Comparison of ENCODE assay signal across 7 mouse cellular contexts in genomic region chr4:63494967-63495914, GRCm38 (mm10). TPM values are rescaled to one million over a fixed set of nuclear protein-coding genes. Genes with fewer than 3 reads are reported as not detected.
A peak's percentile ranks its signal among the peaks of the same experiment; 100 is the strongest.
DNase-seq lines count a peak whose midpoint lies in the region; ATAC-seq and TF ChIP-seq lines count a peak whose summit lies in the region.

No protein-coding gene starts in this region.

- H3K27ac ChIP-seq in CH12.LX (ENCODE audit: insufficient read depth, low read depth): no peak overlapping the region
- H3K27ac ChIP-seq in forebrain, embryonic 14.5 days (ENCODE audit: low read depth, low read length): no peak overlapping the region
- H3K27ac ChIP-seq in hindbrain, embryonic 12.5 days: no peak overlapping the region; the same call in 1 of the 2 replicates
- H3K27ac ChIP-seq in limb, embryonic 12.5 days: peak overlapping the region; percentile 82; the same call in 1 of the 2 replicates
- no peak overlapping the region for H3K27ac ChIP-seq in midbrain, embryonic 13.5 days
- H3K27ac ChIP-seq in stomach, embryonic 15.5 days: no peak overlapping the region

- H3K27me3 ChIP-seq in CH12.LX (replicated peaks): peaks cover 11% of the 10 kb centered on the region
- H3K27me3 ChIP-seq in forebrain, embryonic 14.5 days (replicated peaks; ENCODE audit: control insufficient read depth, insufficient read depth, low read length): peaks cover 10% of the 10 kb centered on the region; the same call in 1 of the 2 replicates
- H3K27me3 ChIP-seq in hindbrain, embryonic 12.5 days: peaks cover 21% of the 10 kb centered on the region
- H3K27me3 ChIP-seq in limb, embryonic 12.5 days: peaks cover 17% of the 10 kb centered on the region; the same call in 1 of the 2 replicates
- H3K27me3 ChIP-seq in midbrain, embryonic 13.5 days: 0 out of 2 replicates have a peak, but pooled peaks cover 2% of the 10 kb centered on the region
- H3K27me3 ChIP-seq in stomach, embryonic 15.5 days (replicated peaks): peaks cover 12% of the 10 kb centered on the region; the same call in 1 of the 2 replicates

- in situ Hi-C loops in CH12.LX (cut with MboI; ENCODE audit: low pct_ligation_motif_present, low pct_unique_long_range_greater_than_20kb, low sequenced_read_pairs): loop anchor here (5.0 kb wide), 1 partner anchor 68 kb away; no protein-coding TSS in a partner anchor

- under 1% methylated on average over 69 of the region's 107 CpGs for WGBS in forebrain, embryonic 14.5 days
- WGBS in hindbrain, embryonic 12.5 days: under 1% methylated on average over 98 of the region's 107 CpGs
- WGBS in limb, embryonic 12.5 days: under 1% methylated on average over 105 of the region's 107 CpGs
- WGBS in midbrain, embryonic 13.5 days: under 1% methylated on average over 94 of the region's 107 CpGs
- WGBS in stomach, embryonic 15.5 days: under 1% methylated on average over 79 of the region's 107 CpGs

- peak; percentile 47 for ATAC-seq in forebrain, embryonic 14.5 days
- peak; percentile 69 for ATAC-seq in hindbrain, embryonic 12.5 days (ENCODE audit: low FRiP score)
- peak; percentile 56 for ATAC-seq in limb, embryonic 12.5 days (ENCODE audit: insufficient number of reproducible peaks, insufficient read depth, low FRiP score, low TSS enrichment, low read depth)
- peak; percentile 55 for ATAC-seq in midbrain, embryonic 13.5 days
- peak; percentile 35 for ATAC-seq in stomach, embryonic 15.5 days (ENCODE audit: insufficient read depth, low FRiP score, low read depth)

- no peak for DNase-seq in CH12.LX (ENCODE audit: extremely low read depth)
- DNase-seq in adrenal gland, adult 18-20 months (ENCODE audit: low spot score in 2 of 2): peak; percentile 55 to 56
- peak; percentile 66 for DNase-seq in forebrain, embryonic 14.5 days (ENCODE audit: low spot score)

- H3K4me3 ChIP-seq in CH12.LX (replicated peaks in 1 of 3; ENCODE audit: low read depth in 2 of 3, low read length in 2 of 3, poor library complexity in 1 of 3): peak overlapping the region; percentile 42 to 74 (median 65)
- peak overlapping the region; percentile 66 for H3K4me3 ChIP-seq in forebrain, embryonic 14.5 days (ENCODE audit: low read depth, low read length)
- H3K4me3 ChIP-seq in hindbrain, embryonic 12.5 days: peak overlapping the region; percentile 72
- peak overlapping the region; percentile 76 for H3K4me3 ChIP-seq in limb, embryonic 12.5 days (replicated peaks)
- peak overlapping the region; percentile 58 for H3K4me3 ChIP-seq in midbrain, embryonic 13.5 days (replicated peaks)
- peak overlapping the region; percentile 62 for H3K4me3 ChIP-seq in stomach, embryonic 15.5 days (replicated peaks)

- no peak for TF ChIP-seq EP300 in CH12.LX (IDR thresholded peaks at IDR 0.05; ENCODE audit: low read length)

- peaks cover 8 to 61% of the 10 kb centered on the region in 2 experiments for H3K4me1 ChIP-seq in CH12.LX (ENCODE audit: control insufficient read depth in 1 of 2, insufficient read depth in 2 of 2)
- H3K4me1 ChIP-seq in forebrain, embryonic 14.5 days (ENCODE audit: control insufficient read depth, insufficient read depth, low read length): peaks cover 14% of the 10 kb centered on the region
- H3K4me1 ChIP-seq in hindbrain, embryonic 12.5 days: peaks cover 41% of the 10 kb centered on the region
- H3K4me1 ChIP-seq in limb, embryonic 12.5 days (replicated peaks): peaks cover 32% of the 10 kb centered on the region
- H3K4me1 ChIP-seq in midbrain, embryonic 13.5 days (replicated peaks): peaks cover 63% of the 10 kb centered on the region
- peaks cover 20% of the 10 kb centered on the region for H3K4me1 ChIP-seq in stomach, embryonic 15.5 days

- peaks cover 3% of the 10 kb centered on the region for H3K9me3 ChIP-seq in CH12.LX (replicated peaks; ENCODE audit: low read length)
- no peaks in the 10 kb centered on the region for H3K9me3 ChIP-seq in forebrain, embryonic 14.5 days (replicated peaks; ENCODE audit: control insufficient read depth, low read length)
- H3K9me3 ChIP-seq in hindbrain, embryonic 12.5 days (replicated peaks): no peaks in the 10 kb centered on the region
- no peaks in the 10 kb centered on the region for H3K9me3 ChIP-seq in limb, embryonic 12.5 days
- H3K9me3 ChIP-seq in midbrain, embryonic 13.5 days: no peaks in the 10 kb centered on the region
- no peaks in the 10 kb centered on the region for H3K9me3 ChIP-seq in stomach, embryonic 15.5 days

- TF ChIP-seq CTCF in CH12.LX (conservative IDR thresholded peaks at IDR 0.05 in 1 of 2, IDR thresholded peaks at IDR 0.05 in 1 of 2; ENCODE audit: low read depth in 2 of 2, low read length in 2 of 2): no peak

- no peaks in the 10 kb centered on the region for H3K79me2 ChIP-seq in CH12.LX (replicated peaks; ENCODE audit: control insufficient read depth, extremely low read depth, insufficient read depth, poor library complexity, severe bottlenecking)

- TF ChIP-seq RAD21 in CH12.LX (IDR thresholded peaks at IDR 0.05; ENCODE audit: low read depth, low read length): no peak

- peak overlapping the region; percentile 88 for H3K4me2 ChIP-seq in CH12.LX (ENCODE audit: insufficient read depth, low read depth, poor library complexity, severe bottlenecking)
- H3K4me2 ChIP-seq in forebrain, embryonic 14.5 days (ENCODE audit: low read length): peak overlapping the region; percentile 90
- peak overlapping the region; percentile 95 for H3K4me2 ChIP-seq in hindbrain, embryonic 12.5 days (replicated peaks)
- peak overlapping the region; percentile 96 for H3K4me2 ChIP-seq in limb, embryonic 12.5 days
- H3K4me2 ChIP-seq in midbrain, embryonic 13.5 days (replicated peaks): peak overlapping the region; percentile 89
- H3K4me2 ChIP-seq in stomach, embryonic 15.5 days: peak overlapping the region; percentile 97

- TF ChIP-seq POLR2A in CH12.LX (IDR thresholded peaks at IDR 0.05; ENCODE audit: low read depth, low read length): no peak

- peak overlapping the region; percentile 62 for H3K9ac ChIP-seq in CH12.LX (ENCODE audit: insufficient read depth, low read depth)
- H3K9ac ChIP-seq in forebrain, embryonic 14.5 days (ENCODE audit: low read length): peak overlapping the region; percentile 66
- peak overlapping the region; percentile 74 for H3K9ac ChIP-seq in hindbrain, embryonic 12.5 days
- H3K9ac ChIP-seq in limb, embryonic 12.5 days (replicated peaks): peak overlapping the region; percentile 75
- peak overlapping the region; percentile 66 for H3K9ac ChIP-seq in midbrain, embryonic 13.5 days (replicated peaks)
- H3K9ac ChIP-seq in stomach, embryonic 15.5 days: peak overlapping the region; percentile 45; the same call in 1 of the 2 replicates

- H3K36me3 ChIP-seq in CH12.LX (replicated peaks in 1 of 2; ENCODE audit: control insufficient read depth in 1 of 2, insufficient read depth in 1 of 2, low read length in 1 of 2): peaks cover 0 to 8% of the 10 kb centered on the region in 2 experiments
- no peaks in the 10 kb centered on the region for H3K36me3 ChIP-seq in forebrain, embryonic 14.5 days (ENCODE audit: control insufficient read depth, insufficient read depth, low read length)
- H3K36me3 ChIP-seq in hindbrain, embryonic 12.5 days: no peaks in the 10 kb centered on the region
- no peaks in the 10 kb centered on the region for H3K36me3 ChIP-seq in limb, embryonic 12.5 days
- no peaks in the 10 kb centered on the region for H3K36me3 ChIP-seq in midbrain, embryonic 13.5 days
- no peaks in the 10 kb centered on the region for H3K36me3 ChIP-seq in stomach, embryonic 15.5 days

- dilution Hi-C loops in CH12.LX (cut with MboI; ENCODE audit: extremely low pct_ligation_motif_present, extremely low pct_unique_long_range_greater_than_20kb, low sequenced_read_pairs): no loop called here

TF ChIP-seq in CH12.LX, 34 proteins besides CTCF, POLR2A, EP300 and RAD21:
- no peak for TF ChIP-seq JUND (conservative IDR thresholded peaks at IDR 0.05; ENCODE audit: low read depth, low read length)
- TF ChIP-seq MXI1 (IDR thresholded peaks at IDR 0.05; ENCODE audit: low read depth, low read length): 0 out of 2 replicates have a peak, but pooled peaks have one; percentile 19

RNA-seq across cellular contexts. Expression of gene Whrn, which starts 0.6 kb away (rescaled TPM):
- total RNA-seq in CH12.LX (2012; rRNA removed) (2.8 and 4.5 TPM in 2 replicates), CH12.LX (2014; rRNA removed) (0.72 and 0.99 TPM in 2 replicates)
- 9.4 and 9.6 TPM in 2 replicates for polyA plus RNA-seq in CH12.LX (2012; ENCODE audit: insufficient read length, low read depth)
- total RNA-seq in adrenal gland, adult 18-20 months (2021): 10 to 100 TPM; 41.4 to 59.6 TPM
- 4.1 and 5.0 TPM in 2 replicates for polyA plus RNA-seq in forebrain, embryonic 14.5 days (2014; fragmentation: Nextera tagmentation; extraction: Ambion mirVana)
- polyA plus RNA-seq in hindbrain, embryonic 12.5 days (2016; fragmentation: Nextera tagmentation; extraction: Ambion mirVana): 10.6 and 10.8 TPM in 2 replicates
- 14.7 and 14.8 TPM in 2 replicates for polyA plus RNA-seq in limb, embryonic 12.5 days (2016; fragmentation: Nextera tagmentation; extraction: Ambion mirVana)
- 6.6 and 10.3 TPM in 2 replicates for polyA plus RNA-seq in midbrain, embryonic 13.5 days (2015; fragmentation: Nextera tagmentation; extraction: Ambion mirVana)
- 4.1 and 4.3 TPM in 2 replicates for polyA plus RNA-seq in stomach, embryonic 15.5 days (2015; fragmentation: Nextera tagmentation; extraction: Ambion mirVana)

RNA-seq across cellular contexts. Expression of gene Atp6v1g1, which starts 49.3 kb away (rescaled TPM):
- total RNA-seq in CH12.LX (2012; rRNA removed) (70.4 and 78.7 TPM in 2 replicates), CH12.LX (2014; rRNA removed) (143 and 154 TPM in 2 replicates)
- 95.1 and 111 TPM in 2 replicates for polyA plus RNA-seq in CH12.LX (2012; ENCODE audit: insufficient read length, low read depth)
- 100 to 1,000 TPM; 182 to 188 TPM for total RNA-seq in adrenal gland, adult 18-20 months (2021)
- polyA plus RNA-seq in forebrain, embryonic 14.5 days (2014; fragmentation: Nextera tagmentation; extraction: Ambion mirVana): 526 and 544 TPM in 2 replicates
- polyA plus RNA-seq in hindbrain, embryonic 12.5 days (2016; fragmentation: Nextera tagmentation; extraction: Ambion mirVana): 365 and 374 TPM in 2 replicates
- 293 and 317 TPM in 2 replicates for polyA plus RNA-seq in limb, embryonic 12.5 days (2016; fragmentation: Nextera tagmentation; extraction: Ambion mirVana)
- 461 and 466 TPM in 2 replicates for polyA plus RNA-seq in midbrain, embryonic 13.5 days (2015; fragmentation: Nextera tagmentation; extraction: Ambion mirVana)
- polyA plus RNA-seq in stomach, embryonic 15.5 days (2015; fragmentation: Nextera tagmentation; extraction: Ambion mirVana): 248 and 268 TPM in 2 replicates
